Mouse (Mus musculus) limb, embryonic 14.5 days (tissue): Measurements from ENCODE around the gene Gsto2. TPM values are rescaled to one million over a fixed set of nuclear protein-coding genes. Genes with fewer than 3 reads are reported as not detected.
A peak's percentile ranks its signal among the peaks of the same experiment; 100 is the strongest.

ENCODE experiments used
- ATAC-seq: fragments of 200-750 bp; cut with Nextera tagmentation; 2 replicates; pipeline ENCODE4 v1.8.0; 2017; ENCODE audit warnings: low read depth, moderate number of reproducible peaks, moderate TSS enrichment; ENCODE audit not compliant: low FRiP score
- DNase-seq: peaks from one replicate; pipeline ENCODE4 v3.0.0-alpha.2; 2015; ENCODE audit warnings: low spot score
- H3K27ac ChIP-seq: fragments of 300-500 bp; sonication (generic); replicated peaks from 2 replicates; pipeline ENCODE4 v1.5.1; 2014; ENCODE audit warnings: low read depth, mild to moderate bottlenecking, low read length, moderate library complexity, mixed read lengths
- H3K27me3 ChIP-seq: fragments of 300-500 bp; sonication (generic); 2 replicates; pipeline ENCODE4 v1.6.1; 2014; ENCODE audit warnings: low read length, mixed read lengths; ENCODE audit not compliant: control insufficient read depth, insufficient read depth
- H3K36me3 ChIP-seq: fragments of 300-500 bp; sonication (generic); 2 replicates; pipeline ENCODE4 v1.6.1; 2014; ENCODE audit warnings: mild to moderate bottlenecking, low read length, moderate library complexity, mixed read lengths; ENCODE audit not compliant: control insufficient read depth, insufficient read depth
- H3K4me1 ChIP-seq: fragments of 300-500 bp; sonication (generic); 2 replicates; pipeline ENCODE4 v1.6.1; 2014; ENCODE audit warnings: antibody characterized with exemption, low read length, mixed read lengths; ENCODE audit not compliant: control insufficient read depth, insufficient read depth
- H3K4me2 ChIP-seq: fragments of 300-500 bp; sonication (generic); replicated peaks from 2 replicates; pipeline ENCODE4 v1.6.1; 2014; ENCODE audit warnings: low read depth, mild to moderate bottlenecking, low read length, moderate library complexity; ENCODE audit not compliant: severe bottlenecking
- H3K4me3 ChIP-seq: fragments of 300-500 bp; sonication (generic); replicated peaks from 2 replicates; pipeline ENCODE4 v1.5.1; 2014; ENCODE audit warnings: low read length
- H3K9ac ChIP-seq: fragments of 300-500 bp; sonication (generic); 2 replicates; pipeline ENCODE4 v1.6.1; 2014; ENCODE audit warnings: mild to moderate bottlenecking, low read depth, low read length, moderate library complexity; ENCODE audit not compliant: severe bottlenecking
- H3K9me3 ChIP-seq: fragments of 300-500 bp; sonication (generic); 2 replicates; pipeline ENCODE4 v1.6.1; 2016; ENCODE audit warnings: low read length; ENCODE audit not compliant: control insufficient read depth
- POLR2A ChIP-seq: fragments of 200-500 bp; IDR thresholded peaks from 2 replicates; pipeline ENCODE4 v1.8.0; 2012; ENCODE audit warnings: inconsistent platforms, mild to moderate bottlenecking, moderate library complexity, borderline replicate concordance; ENCODE audit not compliant: insufficient read depth, insufficient read length; ENCODE audit errors: extremely low read depth
- WGBS: fragments of 180-500 bp; shearing (Covaris S2); extraction: QIAGEN DNeasy Blood & Tissue Kit; methylation state at CpG from one replicate; pipeline ENCODE4 v1.1.7; 2014; 5-methylcytosine and 5-hydroxymethylcytosine counted together
- polyA plus RNA-seq, 2 experiments: library from polyadenylated mRNA; depleted of rRNA in 1 of 2; stranded (reverse) in 1 of 2; unstranded in 1 of 2; fragments of >200 nt; fragmentation: Nextera tagmentation in 1 of 2; extraction: Ambion mirVana in 1 of 2; gene quantifications; 2 replicates each; pipeline versions ENCODE4 v1.2.1 to v1.2.3; 2012 to 2014

The Gsto2 gene
- polyA plus RNA-seq, 2 experiments: 0.87 to 1.2 TPM

DNA sequence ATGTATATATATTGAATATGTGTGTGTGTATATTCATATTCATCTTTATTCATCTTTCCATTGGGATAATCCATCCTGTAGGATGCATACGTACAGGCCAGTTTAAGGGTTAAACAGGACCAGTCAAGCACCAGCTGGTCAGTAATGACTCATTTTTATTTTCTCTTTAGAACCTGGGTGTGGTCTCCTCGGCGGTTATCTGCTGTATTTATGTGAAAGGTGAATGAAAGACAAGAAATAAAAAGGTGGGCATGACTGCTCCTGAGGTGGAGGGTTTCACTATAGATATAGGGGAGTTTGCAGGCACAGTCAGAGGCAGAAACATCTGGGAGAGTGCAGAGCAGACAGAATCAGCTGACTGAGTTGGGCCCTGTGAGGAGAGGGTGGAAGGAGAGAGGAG is 4.2 kb downstream of the Gsto2 start:
- no peak overlapping the region for H3K4me2 ChIP-seq
- WGBS: 34% methylated on average over 3 of the region's 3 CpGs
- no peak overlapping the region for H3K4me3 ChIP-seq
- H3K9ac ChIP-seq: no peak overlapping the region
- no peak for DNase-seq
- H3K4me1 ChIP-seq: peaks cover 18% of the 10 kb centered on the region
- TF ChIP-seq POLR2A: no peak
- no peak overlapping the region for H3K27ac ChIP-seq
- H3K9me3 ChIP-seq: no peaks in the 10 kb centered on the region
- no peak for ATAC-seq
- H3K27me3 ChIP-seq: no peaks in the 10 kb centered on the region
- H3K36me3 ChIP-seq: no peaks in the 10 kb centered on the region

DNA sequence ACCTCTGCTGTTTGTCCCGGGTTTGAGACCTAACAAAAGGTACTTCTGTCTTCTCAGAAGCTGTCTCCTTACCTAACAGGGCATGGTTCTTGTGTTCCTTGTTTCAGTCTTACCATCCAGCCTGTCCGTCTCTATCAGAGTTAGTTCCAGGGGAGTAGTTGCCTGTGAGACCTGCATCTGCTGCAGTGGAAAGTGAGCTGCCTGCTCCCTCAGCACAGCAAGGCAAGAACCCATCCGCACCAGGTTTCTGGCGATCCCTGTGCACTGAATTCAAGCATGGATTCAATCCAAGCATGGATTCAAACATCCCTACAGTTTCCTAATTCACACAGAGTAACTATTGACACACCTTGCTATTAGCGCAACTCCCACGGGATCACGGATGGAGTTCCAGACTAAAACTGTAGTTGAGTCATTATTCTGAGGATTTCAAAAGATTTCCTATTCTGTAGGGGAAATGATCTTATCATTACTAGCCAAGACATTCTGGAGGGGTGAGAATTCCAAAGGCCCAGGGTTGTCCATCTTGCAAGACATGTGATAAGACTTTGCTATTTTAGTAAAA is 4.8 kb downstream of the Gsto2 start:
- Histone ChIP-seq H3K9me3 (no peaks in the 10 kb centered on the region), H3K27ac (no peak overlapping the region), H3K4me2 (no peak overlapping the region), H3K9ac (0 out of 2 replicates have a peak overlapping the region, but pooled peaks have one; percentile 28), H3K27me3 (no peaks in the 10 kb centered on the region), H3K4me1 (peaks cover 14% of the 10 kb centered on the region), H3K4me3 (no peak overlapping the region), H3K36me3 (no peaks in the 10 kb centered on the region)
- TF ChIP-seq POLR2A: no peak
- DNase-seq (no peak), ATAC-seq (no peak)
- WGBS: 74% methylated on average over 7 of the region's 7 CpGs

DNA sequence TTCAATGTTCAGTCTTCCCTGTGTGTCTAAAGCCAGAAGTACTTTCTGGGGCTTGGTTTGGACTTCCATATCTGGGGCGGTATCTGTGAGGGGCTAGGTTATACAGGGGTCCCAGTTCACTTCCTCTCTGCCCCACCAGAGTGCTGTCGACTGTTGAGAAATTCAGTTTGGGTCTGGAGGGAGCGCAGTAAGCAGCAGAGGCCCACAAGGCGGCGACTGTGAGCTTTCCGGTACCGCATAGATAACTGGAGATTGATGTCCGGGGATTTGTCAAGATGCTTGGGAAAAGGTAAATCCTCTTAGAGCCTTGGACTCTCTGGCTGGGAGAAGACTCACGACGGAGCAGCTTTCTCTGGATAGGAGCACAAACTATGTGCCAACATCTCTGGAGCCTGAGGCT is 6.2 kb downstream of the Gsto2 start:
- Histone ChIP-seq H3K27ac (no peak overlapping the region), H3K4me1 (peaks cover 13% of the 10 kb centered on the region), H3K4me2 (no peak overlapping the region), H3K9me3 (no peaks in the 10 kb centered on the region), H3K36me3 (no peaks in the 10 kb centered on the region), H3K4me3 (no peak overlapping the region), H3K27me3 (no peaks in the 10 kb centered on the region), H3K9ac (no peak overlapping the region)
- DNase-seq: peak; percentile 35
- ATAC-seq: no peak
- no peak for TF ChIP-seq POLR2A
- WGBS: 44% methylated on average over 10 of the region's 10 CpGs

DNA sequence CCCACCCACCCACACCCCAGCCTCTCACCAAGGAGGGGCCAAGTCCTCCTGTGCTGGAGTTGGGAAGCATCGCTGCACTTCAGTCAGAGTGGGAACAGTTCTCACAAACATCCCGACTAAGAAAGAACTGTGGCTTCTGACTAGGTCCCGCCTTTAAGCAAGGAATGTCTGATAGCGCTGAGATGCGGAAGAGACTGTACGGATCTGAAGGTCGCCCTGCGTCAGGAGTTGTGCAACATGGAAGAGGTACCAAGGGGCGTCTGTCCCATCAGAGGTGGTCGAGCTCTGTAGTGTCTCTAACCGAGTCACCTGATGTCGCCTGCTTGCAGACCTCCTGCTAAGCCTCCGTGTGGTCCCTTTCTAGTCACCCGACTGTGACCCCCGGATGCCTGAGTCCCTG is 10.9 kb downstream of the Gsto2 start:
- WGBS: 76% methylated on average over 15 of the region's 15 CpGs
- no peak for TF ChIP-seq POLR2A
- Histone ChIP-seq H3K9ac (no peak overlapping the region), H3K4me1 (0 out of 2 replicates have a peak, but pooled peaks cover 2% of the 10 kb centered on the region), H3K4me2 (no peak overlapping the region), H3K4me3 (no peak overlapping the region), H3K27me3 (no peaks in the 10 kb centered on the region), H3K27ac (no peak overlapping the region), H3K36me3 (no peaks in the 10 kb centered on the region), H3K9me3 (no peaks in the 10 kb centered on the region)
- no peak for ATAC-seq
- DNase-seq: no peak

DNA sequence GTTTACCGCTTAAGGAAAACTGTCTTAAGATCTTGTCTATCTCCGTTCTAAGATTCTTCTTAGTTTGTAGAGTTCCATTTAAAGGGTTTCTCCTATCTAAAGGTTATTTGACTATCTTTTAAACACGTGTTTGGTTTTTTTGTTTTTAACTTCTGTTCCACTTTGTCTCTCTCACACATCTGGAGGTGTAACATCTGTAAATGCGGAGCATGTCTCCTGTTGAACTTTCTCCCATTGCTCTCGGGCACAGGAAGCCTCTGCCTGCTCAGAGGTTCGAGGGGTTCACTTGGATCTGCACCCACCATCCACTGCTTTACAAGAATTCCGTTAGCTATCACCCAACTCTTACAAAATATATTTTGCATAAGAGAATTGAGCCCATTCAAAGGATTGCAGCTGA is 16.2 kb downstream of the Gsto2 start:
- ATAC-seq (no peak), DNase-seq (no peak)
- H3K4me3 ChIP-seq: no peak overlapping the region
- H3K9ac ChIP-seq: no peak overlapping the region
- H3K9me3 ChIP-seq: no peaks in the 10 kb centered on the region
- H3K36me3 ChIP-seq: no peaks in the 10 kb centered on the region
- H3K4me1 ChIP-seq: peaks cover 13% of the 10 kb centered on the region
- WGBS: 80% methylated on average over 7 of the region's 7 CpGs
- no peaks in the 10 kb centered on the region for H3K27me3 ChIP-seq
- H3K27ac ChIP-seq: no peak overlapping the region
- H3K4me2 ChIP-seq: no peak overlapping the region
- no peak for TF ChIP-seq POLR2A

DNA sequence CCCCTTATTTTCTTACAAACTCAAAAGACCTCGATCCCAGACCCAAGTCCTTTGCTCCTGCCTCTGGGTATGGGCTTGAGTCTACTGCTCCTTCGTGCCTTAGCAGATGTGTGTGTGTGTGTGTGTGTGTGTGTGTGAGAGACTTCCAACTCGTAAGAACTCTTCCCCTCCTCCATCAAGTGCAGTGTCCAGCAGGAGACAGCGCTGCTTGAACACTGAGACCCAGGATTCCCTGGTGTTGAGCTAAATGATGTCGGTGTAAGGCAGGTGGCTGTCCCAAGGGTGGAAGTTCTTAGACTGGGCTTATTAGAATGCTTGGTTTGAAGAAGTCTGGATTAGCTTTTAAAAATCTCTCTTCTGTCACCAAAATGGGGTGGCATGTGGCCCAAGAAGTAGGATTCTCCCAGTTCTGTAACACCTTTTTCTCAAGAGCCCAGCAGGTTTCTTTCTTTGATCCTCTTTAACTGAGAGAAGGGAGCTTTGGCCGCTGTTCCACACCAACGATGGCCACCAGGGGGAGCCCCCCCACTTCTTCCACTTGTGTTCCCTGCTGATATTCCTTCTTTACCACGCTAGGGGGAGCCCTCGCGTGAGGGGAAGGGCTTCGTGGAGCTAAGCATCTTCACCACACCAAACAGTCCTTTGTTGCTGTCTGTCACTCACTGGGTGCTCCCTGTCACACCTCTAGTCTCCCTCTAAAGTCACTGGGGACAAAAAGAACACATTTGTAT is 17.0 kb downstream of the Gsto2 start:
- Histone ChIP-seq H3K27ac (no peak overlapping the region), H3K4me3 (no peak overlapping the region)
- DNase-seq: peak; percentile 78

More for the DNA sequence above, 17.0 kb downstream of the Gsto2 start:
- Histone ChIP-seq H3K9ac (no peak overlapping the region), H3K36me3 (no peaks in the 10 kb centered on the region), H3K9me3 (no peaks in the 10 kb centered on the region), H3K4me2 (no peak overlapping the region), H3K4me1 (peaks cover 18% of the 10 kb centered on the region), H3K27me3 (no peaks in the 10 kb centered on the region)
- peak; percentile 62; the same call in 1 of the 2 replicates for ATAC-seq
- 19% methylated on average over 11 of the region's 11 CpGs for WGBS
- no peak for TF ChIP-seq POLR2A
